Mouse (Mus musculus) CH12.LX (cell line): ENCODE results near the gene 1700012B07Rik. TPM values are rescaled to one million over a fixed set of nuclear protein-coding genes. Genes with fewer than 3 reads are reported as not detected.

Source experiments
- DNase-seq: peaks from one replicate; pipeline ENCODE4 v3.0.0-alpha.2; 2013; ENCODE audit errors: extremely low read depth
- H3K27ac ChIP-seq: 2 replicates; pipeline ENCODE4 v1.5.1; 2012; ENCODE audit warnings: low read depth, mild to moderate bottlenecking, control low read depth, moderate library complexity; ENCODE audit not compliant: insufficient read depth
- H3K27me3 ChIP-seq: replicated peaks from 2 replicates; pipeline ENCODE3; 2012; ENCODE audit warnings: inconsistent platforms
- H3K36me3 ChIP-seq, 2 experiments: replicated peaks in 1 of 2; 2 replicates each; pipeline versions ENCODE3 to v1.6.1; 2012; ENCODE audit warnings: inconsistent platforms in 1 of 2, low read length in 1 of 2, mild to moderate bottlenecking in 1 of 2, mixed read lengths in 1 of 2, moderate library complexity in 1 of 2; ENCODE audit not compliant: control insufficient read depth in 1 of 2, insufficient read depth in 1 of 2
- H3K4me1 ChIP-seq, 2 experiments: 2 replicates each; pipeline ENCODE4 v1.6.1; 2012; ENCODE audit warnings: inconsistent platforms in 1 of 2, moderate library complexity in 1 of 2; ENCODE audit not compliant: insufficient read depth in 2 of 2, control insufficient read depth in 1 of 2
- H3K4me2 ChIP-seq: 2 replicates; pipeline ENCODE4 v1.6.1; 2012; ENCODE audit warnings: low read depth, mild to moderate bottlenecking, control low read depth; ENCODE audit not compliant: poor library complexity, insufficient read depth, severe bottlenecking
- H3K4me3 ChIP-seq, 3 experiments: fragments of 150-350 bp in 1 of 3; sonication (generic) in 1 of 3; replicated peaks in 1 of 3; 2 replicates each; pipeline versions ENCODE3 to v1.5.1; 2011 to 2012; ENCODE audit warnings: low read depth in 2 of 3, low read length in 2 of 3, mild to moderate bottlenecking in 2 of 3, moderate library complexity in 2 of 3, control low read depth in 1 of 3, improper control_type of control experiment in 1 of 3, inconsistent platforms in 1 of 3, mixed read lengths in 1 of 3; ENCODE audit not compliant: poor library complexity in 1 of 3
- H3K79me2 ChIP-seq: replicated peaks from 2 replicates; pipeline ENCODE4 v1.6.1; 2012; ENCODE audit warnings: mild to moderate bottlenecking, moderate library complexity; ENCODE audit not compliant: control insufficient read depth, poor library complexity, insufficient read depth, severe bottlenecking; ENCODE audit errors: extremely low read depth
- H3K9ac ChIP-seq: 2 replicates; pipeline ENCODE4 v1.6.1; 2012; ENCODE audit warnings: low read depth, mild to moderate bottlenecking, control low read depth, moderate library complexity; ENCODE audit not compliant: insufficient read depth
- H3K9me3 ChIP-seq: replicated peaks from 2 replicates; pipeline ENCODE3; 2012; ENCODE audit warnings: low read length, inconsistent platforms, mixed read lengths
- BHLHE40 ChIP-seq: IDR thresholded peaks from 2 replicates; pipeline ENCODE4 v1.6.1; 2011; ENCODE audit warnings: mild to moderate bottlenecking, low read depth, low read length, improper control_type of control experiment
- CHD1 ChIP-seq: IDR thresholded peaks from 2 replicates; pipeline ENCODE4 v1.6.1; 2012; ENCODE audit warnings: low read depth, low read length, improper control_type of control experiment, inconsistent platforms
- CHD2 ChIP-seq: IDR thresholded peaks from 2 replicates; pipeline ENCODE4 v1.6.1; 2011; ENCODE audit warnings: low read length, improper control_type of control experiment
- E2F4 ChIP-seq: IDR thresholded peaks from 2 replicates; pipeline ENCODE4 v1.6.1; 2011; ENCODE audit warnings: low read depth, low read length, improper control_type of control experiment; ENCODE audit not compliant: insufficient replicate concordance
- EP300 ChIP-seq: IDR thresholded peaks from 2 replicates; pipeline ENCODE4 v1.6.1; 2011; ENCODE audit warnings: low read length, improper control_type of control experiment
- ETS1 ChIP-seq: conservative IDR thresholded peaks from 2 replicates; pipeline ENCODE4 v1.6.1; 2012; ENCODE audit warnings: low read depth, mild to moderate bottlenecking, inconsistent platforms, low read length, improper control_type of control experiment, moderate library complexity
- GABPA ChIP-seq: IDR thresholded peaks from 2 replicates; pipeline ENCODE4 v1.6.1; 2012; ENCODE audit warnings: low read depth, low read length, improper control_type of control experiment, inconsistent platforms; ENCODE audit not compliant: insufficient replicate concordance
- HCFC1 ChIP-seq: IDR thresholded peaks from 2 replicates; pipeline ENCODE4 v1.6.1; 2012; ENCODE audit warnings: low read depth, mild to moderate bottlenecking, inconsistent platforms, low read length, improper control_type of control experiment
- IRF4 ChIP-seq: IDR thresholded peaks from 2 replicates; pipeline ENCODE4 v1.6.1; 2014; ENCODE audit warnings: low read depth, mild to moderate bottlenecking, inconsistent platforms, low read length, improper control_type of control experiment
- JUN ChIP-seq: IDR thresholded peaks from 2 replicates; pipeline ENCODE4 v1.6.1; 2011; ENCODE audit warnings: low read depth, mild to moderate bottlenecking, low read length, improper control_type of control experiment, moderate library complexity; ENCODE audit not compliant: insufficient read depth
- JUND ChIP-seq: conservative IDR thresholded peaks from 2 replicates; pipeline ENCODE4 v1.6.1; 2011; ENCODE audit warnings: low read depth, low read length, improper control_type of control experiment
- KAT2A ChIP-seq: IDR thresholded peaks from 2 replicates; pipeline ENCODE4 v1.6.1; 2012; ENCODE audit warnings: low read length, improper control_type of control experiment, inconsistent platforms; ENCODE audit not compliant: insufficient replicate concordance
- MAFK ChIP-seq: IDR thresholded peaks from 2 replicates; pipeline ENCODE4 v1.6.1; 2011; ENCODE audit warnings: low read length, improper control_type of control experiment; ENCODE audit not compliant: insufficient replicate concordance
- MAX ChIP-seq: IDR thresholded peaks from 2 replicates; pipeline ENCODE4 v1.6.1; 2011; ENCODE audit warnings: low read length, improper control_type of control experiment
- MAZ ChIP-seq: IDR thresholded peaks from 2 replicates; pipeline ENCODE4 v1.6.1; 2012; ENCODE audit warnings: low read depth, mild to moderate bottlenecking, inconsistent platforms, low read length, improper control_type of control experiment, moderate library complexity
- MEF2A ChIP-seq: IDR thresholded peaks from 2 replicates; pipeline ENCODE4 v1.6.1; 2014; ENCODE audit warnings: low read depth, mild to moderate bottlenecking, inconsistent platforms, low read length, improper control_type of control experiment, borderline replicate concordance
- MXI1 ChIP-seq: IDR thresholded peaks from 2 replicates; pipeline ENCODE4 v1.6.1; 2011; ENCODE audit warnings: mild to moderate bottlenecking, low read depth, low read length, improper control_type of control experiment
- MYC ChIP-seq: IDR thresholded peaks from 2 replicates; pipeline ENCODE4 v1.6.1; 2011; ENCODE audit warnings: low read depth, mild to moderate bottlenecking, improper control_type of control experiment, low read length
- NELFE ChIP-seq: IDR thresholded peaks from 2 replicates; pipeline ENCODE4 v1.6.1; 2011; ENCODE audit warnings: low read depth, low read length, improper control_type of control experiment
- NRF1 ChIP-seq: IDR thresholded peaks from 2 replicates; pipeline ENCODE4 v1.6.1; 2014; ENCODE audit warnings: low read depth, mild to moderate bottlenecking, inconsistent platforms, low read length, improper control_type of control experiment, moderate library complexity
- PAX5 ChIP-seq: IDR thresholded peaks from 2 replicates; pipeline ENCODE4 v1.6.1; 2012; ENCODE audit warnings: low read length, inconsistent platforms, mixed read lengths
- POLR2A ChIP-seq: IDR thresholded peaks from 2 replicates; pipeline ENCODE4 v1.6.1; 2011; ENCODE audit warnings: low read depth, mild to moderate bottlenecking, improper control_type of control experiment, low read length
- POLR2AphosphoS2 ChIP-seq: IDR thresholded peaks from 2 replicates; pipeline ENCODE4 v1.6.1; 2011; ENCODE audit warnings: low read depth, low read length, improper control_type of control experiment
- RAD21 ChIP-seq: IDR thresholded peaks from 2 replicates; pipeline ENCODE4 v1.6.1; 2011; ENCODE audit warnings: low read depth, mild to moderate bottlenecking, low read length, improper control_type of control experiment, moderate library complexity
- RCOR1 ChIP-seq: conservative IDR thresholded peaks from 2 replicates; pipeline ENCODE4 v1.6.1; 2012; ENCODE audit warnings: low read depth, mild to moderate bottlenecking, inconsistent platforms, low read length, improper control_type of control experiment
- SIN3A ChIP-seq: IDR thresholded peaks from 2 replicates; pipeline ENCODE4 v1.6.1; 2012; ENCODE audit warnings: low read length, improper control_type of control experiment, inconsistent platforms
- SMC3 ChIP-seq: IDR thresholded peaks from 2 replicates; pipeline ENCODE4 v1.6.1; 2011; ENCODE audit warnings: low read depth, low read length, improper control_type of control experiment
- TBP ChIP-seq: conservative IDR thresholded peaks from 2 replicates; pipeline ENCODE4 v1.6.1; 2011; ENCODE audit warnings: low read depth, low read length, improper control_type of control experiment
- TCF12 ChIP-seq: IDR thresholded peaks from 2 replicates; pipeline ENCODE4 v1.6.1; 2014; ENCODE audit warnings: low read depth, mild to moderate bottlenecking, inconsistent platforms, low read length, improper control_type of control experiment
- USF1 ChIP-seq: IDR thresholded peaks from 2 replicates; pipeline ENCODE4 v1.6.1; 2014; ENCODE audit warnings: low read depth, mild to moderate bottlenecking, inconsistent platforms, low read length, improper control_type of control experiment
- USF2 ChIP-seq: conservative IDR thresholded peaks from 2 replicates; pipeline ENCODE4 v1.6.1; 2011; ENCODE audit warnings: low read depth, low read length, improper control_type of control experiment
- ZC3H11A ChIP-seq: IDR thresholded peaks from 2 replicates; pipeline ENCODE4 v1.6.1; 2012; ENCODE audit warnings: low read depth, mild to moderate bottlenecking, inconsistent platforms, low read length, improper control_type of control experiment
- ZKSCAN1 ChIP-seq: IDR thresholded peaks from 2 replicates; pipeline ENCODE4 v1.6.1; 2012; ENCODE audit warnings: low read depth, inconsistent platforms, low read length, improper control_type of control experiment, borderline replicate concordance
- ZMIZ1 ChIP-seq: IDR thresholded peaks from 2 replicates; pipeline ENCODE4 v1.6.1; 2012; ENCODE audit warnings: low read depth, mild to moderate bottlenecking, inconsistent platforms, low read length, improper control_type of control experiment
- ZNF384 ChIP-seq: IDR thresholded peaks from 2 replicates; pipeline ENCODE4 v1.6.1; 2012; ENCODE audit warnings: low read depth, low read length, improper control_type of control experiment, inconsistent platforms
- dilution Hi-C: fragments of 300-500 bp; cut with MboI; formaldehyde crosslinking; loops from 2 replicates; pipeline ENCODE4 v1.14.3; 2020; ENCODE audit warnings: low sequenced_read_pairs; ENCODE audit not compliant: extremely low pct_unique_long_range_greater_than_20kb, extremely low pct_ligation_motif_present
- in situ Hi-C: fragments of 300-500 bp; cut with MboI; formaldehyde crosslinking; loops from 3 replicates; pipeline ENCODE4 v1.14.3; 2019; ENCODE audit warnings: low sequenced_read_pairs, low pct_ligation_motif_present, low pct_unique_long_range_greater_than_20kb, mixed read lengths
- polyA plus RNA-seq: library from polyadenylated mRNA; unstranded; fragments of >175 nt; gene quantifications from 2 replicates; pipeline ENCODE4 v1.2.1, GENCODE M21; 2012; ENCODE audit warnings: low read depth; ENCODE audit not compliant: insufficient read length
- total RNA-seq, 2 experiments: library from RNA; depleted of rRNA; stranded (reverse); fragments of 300-350 nt in 1 of 2; fragments of >200 nt in 1 of 2; gene quantifications; 2 replicates each; pipeline ENCODE4 v1.2.3; 2012 to 2014

The 1700012B07Rik gene
- total and polyA plus RNA-seq, 3 experiments, result 0.29 TPM; not detected in 2

- no peak for TF ChIP-seq POLR2AphosphoS2
- 0 out of 2 replicates have a peak, but pooled peaks have one; percentile 38 for TF ChIP-seq JUND
- TF ChIP-seq MAX, result 0 out of 2 replicates have a peak, but pooled peaks have one; percentile 34
- 0 out of 2 replicates have a peak, but pooled peaks have one; percentile 30 for TF ChIP-seq NRF1
- no peak for TF ChIP-seq GABPA
- TF ChIP-seq, all 38 proteins: peak for 17
These were observed 32.7 kb upstream of the 1700012B07Rik start (continued) for GRCm38 (mm10) chr11:109860508-109860907.

- in situ Hi-C loops (loop anchor here (5.0 to 25.0 kb wide), 3 partner anchors 188 to 598 kb away; no protein-coding TSS in a partner anchor), dilution Hi-C loops (no loop called here)
- peaks cover 4% of the 10 kb centered on the region for H3K9me3 ChIP-seq
- H3K36me3 ChIP-seq, result no peaks in the 10 kb centered on the region
- peak overlapping the region; percentile 28 for H3K9ac ChIP-seq
- DNase-seq, result peak; percentile 96
- peak overlapping the region; percentile 89 for H3K27ac ChIP-seq
- H3K27me3 ChIP-seq, result no peaks in the 10 kb centered on the region
- peaks cover 8 to 25% of the 10 kb centered on the region in 2 experiments for H3K4me1 ChIP-seq
- peak overlapping the region; percentile 13 to 40 (median 31) for H3K4me3 ChIP-seq
- no peak for TF ChIP-seq RAD21
- TF ChIP-seq MEF2A, result no peak
- peak; percentile 39; the same call in 1 of the 2 replicates for TF ChIP-seq MYC
- no peak for TF ChIP-seq IRF4
- no peak for TF ChIP-seq PAX5
- TF ChIP-seq BHLHE40, result peak; percentile 92
- no peak for TF ChIP-seq RCOR1
- no peak; the same call in 1 of the 2 replicates for TF ChIP-seq CHD2
- TF ChIP-seq GABPA, result no peak
- TF ChIP-seq MXI1, result peak; percentile 68; the same call in 1 of the 2 replicates
- TF ChIP-seq ZNF384, result no peak
- TF ChIP-seq JUN, result peak; percentile 68
- no peak for TF ChIP-seq MAZ
- TF ChIP-seq SMC3, result no peak
- TF ChIP-seq ZKSCAN1, result no peak
- TF ChIP-seq TCF12, result peak; percentile 80
- TF ChIP-seq E2F4, result no peak
- TF ChIP-seq MAFK, result no peak; the same call in 1 of the 2 replicates
- TF ChIP-seq EP300, result no peak; the same call in 1 of the 2 replicates
- 0 out of 2 replicates have a peak, but pooled peaks have one; percentile 84 for TF ChIP-seq SIN3A
- TF ChIP-seq USF2, result peak; percentile 92
- TF ChIP-seq CHD1, result 0 out of 2 replicates have a peak, but pooled peaks have one; percentile 18
- TF ChIP-seq JUND, result peak; percentile 78
- peak; percentile 65; the same call in 1 of the 2 replicates for TF ChIP-seq NELFE
- TF ChIP-seq USF1, result peak; percentile 87
- TF ChIP-seq ETS1, result peak; percentile 86; the same call in 1 of the 2 replicates
- TF ChIP-seq MAX, result peak; percentile 58; the same call in 1 of the 2 replicates
- TF ChIP-seq HCFC1, result peak; percentile 62; the same call in 1 of the 2 replicates
- TF ChIP-seq ZC3H11A, result no peak
- peak; percentile 89 for TF ChIP-seq TBP
- no peak for TF ChIP-seq KAT2A
- peak; percentile 84 for TF ChIP-seq POLR2A
- TF ChIP-seq ZMIZ1, result no peak
- TF ChIP-seq NRF1, result no peak
- H3K4me2 ChIP-seq, result peak overlapping the region; percentile 53
- H3K79me2 ChIP-seq, result no peaks in the 10 kb centered on the region
These were observed 32.2 kb upstream of the 1700012B07Rik start for GRCm38 (mm10) chr11:109859939-109860469.
